Mouse (Mus musculus): ENCODE measurements at regions not wholly inside any gene's neighbourhood (a gene's known extent, or its start where the extent isn't known, plus 50 kb on each side); places are given as distances from the start of the nearest gene placed in this dataset.

GRCm38 (mm10) chr6:96057575-96058159 is 55.3 kb upstream of the Fam19a1 start:
- Histone ChIP-seq H3K36me3 (ENCODE audit: poor library complexity, severe bottlenecking) (no peaks in the 10 kb centered on the region), H3K9ac (no peak overlapping the region), H3K4me2 (no peak overlapping the region), H3K9me3 (replicated peaks) (no peaks in the 10 kb centered on the region), H3K27ac (no peak overlapping the region), H3K27me3 (no peaks in the 10 kb centered on the region), H3K4me1 (no peaks in the 10 kb centered on the region), H3K4me3 (no peak overlapping the region)
- WGBS, result 93% methylated on average over 5 of the region's 5 CpGs
- no peak for ATAC-seq

- 100% methylated on average over 1 of the region's 1 CpGs for WGBS
- H3K4me3 ChIP-seq, result no peak overlapping the region
- ATAC-seq, result no peak
- H3K27ac ChIP-seq, result no peak overlapping the region
- no peaks in the 10 kb centered on the region for H3K4me1 ChIP-seq
- no peaks in the 10 kb centered on the region for H3K36me3 ChIP-seq (ENCODE audit: poor library complexity, severe bottlenecking)
- H3K27me3 ChIP-seq, result no peaks in the 10 kb centered on the region
- H3K4me2 ChIP-seq, result no peak overlapping the region
- no peak overlapping the region for H3K9ac ChIP-seq
- H3K9me3 ChIP-seq (replicated peaks), result no peaks in the 10 kb centered on the region
Measured at GRCm38 (mm10) chr6:96061979-96062378, 51.0 kb upstream of the Fam19a1 start.

Measured in forebrain, embryonic 13.5 days (tissue).